Mouse (Mus musculus) ovary, postnatal 10 days (tissue): ENCODE data around the gene Rps10.
"Not testable (repeated sequence)": the region's sequence is repeated elsewhere in the genome, so short reads cannot be mapped to it uniquely, and the experiment has no call there.

Source experiments
- DNase-seq: peaks from one replicate; pipeline ENCODE4 v3.0.0; 2022; ENCODE audit warnings: low spot score

Gene Rps10

GRCm38 (mm10) chr17:27643756-27644155 lies 7.3 kb upstream of the Rps10 start:
- no peak for DNase-seq

GRCm38 (mm10) chr17:27643101-27643500 lies 6.6 kb upstream of the Rps10 start:
- DNase-seq: no peak

- no peak for DNase-seq
Observed at GRCm38 (mm10) chr17:27642491-27643062, 6.1 kb upstream of the Rps10 start.

- DNase-seq: not testable (repeated sequence)
Observed at GRCm38 (mm10) chr17:27639851-27640250, 3.4 kb upstream of the Rps10 start.

GRCm38 (mm10) chr17:27638921-27639332 lies 2.5 kb upstream of the Rps10 start:
- no peak for DNase-seq

GRCm38 (mm10) chr17:27637333-27637732 lies 864 bp upstream of the Rps10 start:
- no peak for DNase-seq

- not testable (repeated sequence) for DNase-seq
Observed at GRCm38 (mm10) chr17:27635575-27635903, 930 bp downstream of the Rps10 start.

- DNase-seq: peak; percentile 77
Observed at GRCm38 (mm10) chr17:27634871-27635574, 1.4 kb downstream of the Rps10 start, which contains the start of gene RPS10-NUDT3. Gene RPS10-NUDT3, minus strand, starts transcription at chr17:27635222.

GRCm38 (mm10) chr17:27629249-27630020 lies 7.0 kb downstream of the Rps10 start:
- peak; percentile 46 for DNase-seq

GRCm38 (mm10) chr17:27628376-27628775 lies 8.1 kb downstream of the Rps10 start:
- no peak for DNase-seq

GRCm38 (mm10) chr17:27627451-27627850 lies 9.0 kb downstream of the Rps10 start:
- DNase-seq: no peak

GRCm38 (mm10) chr17:27626681-27627080 lies 9.8 kb downstream of the Rps10 start:
- no peak for DNase-seq

- no peak for DNase-seq
Observed at GRCm38 (mm10) chr17:27625455-27626251, 10.8 kb downstream of the Rps10 start.

- DNase-seq: peak; percentile 71
Observed at GRCm38 (mm10) chr17:27623360-27624326, 12.8 kb downstream of the Rps10 start, which contains the start of gene Nudt3. Gene Nudt3, minus strand, starts transcription at chr17:27623495.

- DNase-seq: no peak
Observed at GRCm38 (mm10) chr17:27622611-27623359, 13.7 kb downstream of the Rps10 start.

- DNase-seq: no peak
Observed at GRCm38 (mm10) chr17:27621705-27622531, 14.6 kb downstream of the Rps10 start.

GRCm38 (mm10) chr17:27621161-27621560 lies 15.3 kb downstream of the Rps10 start:
- no peak for DNase-seq

GRCm38 (mm10) chr17:27615388-27615787 lies 21.1 kb downstream of the Rps10 start:
- no peak for DNase-seq

GRCm38 (mm10) chr17:27613016-27613415 lies 23.5 kb downstream of the Rps10 start:
- no peak for DNase-seq
